Mouse (Mus musculus): ENCODE data around the gene Acsm1. TPM values are rescaled to one million over a fixed set of nuclear protein-coding genes. Genes with fewer than 3 reads are reported as not detected.
"Not testable (repeated sequence)": the region's sequence is repeated elsewhere in the genome, so short reads cannot be mapped to it uniquely, and the experiment has no call there.

Gene Acsm1
- not detected in 2 replicates for total RNA-seq (2014; fragmentation: Nextera tagmentation)
- total RNA-seq (2017), result not detected in 2 replicates

DNA sequence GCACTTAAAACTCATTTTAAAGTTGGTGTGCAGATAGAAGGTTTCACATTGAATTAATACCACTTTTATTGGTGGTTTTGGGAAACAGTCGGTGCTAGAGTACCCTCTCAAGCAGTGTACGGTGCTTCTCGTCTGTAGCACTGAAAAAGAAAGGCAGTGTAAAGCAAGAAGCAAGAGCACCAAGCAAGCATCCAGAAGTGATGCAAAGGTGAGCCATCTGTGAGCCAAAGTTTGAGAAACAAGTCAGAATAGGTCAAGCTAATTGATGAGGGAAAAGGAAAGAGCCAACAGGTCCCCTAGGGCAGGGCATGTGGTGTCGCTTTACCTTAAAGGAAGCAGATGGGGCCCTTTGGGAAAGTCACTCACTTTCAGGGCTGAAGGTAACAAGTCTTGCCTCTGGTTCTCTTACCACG lies at the start of gene Acsm1:
Acsm1 (plus strand) TSS at position 363 of the 413 bp plus-strand sequence.
- no peak for ATAC-seq (replicated peaks; ENCODE audit: poor library complexity, severe bottlenecking)

DNA sequence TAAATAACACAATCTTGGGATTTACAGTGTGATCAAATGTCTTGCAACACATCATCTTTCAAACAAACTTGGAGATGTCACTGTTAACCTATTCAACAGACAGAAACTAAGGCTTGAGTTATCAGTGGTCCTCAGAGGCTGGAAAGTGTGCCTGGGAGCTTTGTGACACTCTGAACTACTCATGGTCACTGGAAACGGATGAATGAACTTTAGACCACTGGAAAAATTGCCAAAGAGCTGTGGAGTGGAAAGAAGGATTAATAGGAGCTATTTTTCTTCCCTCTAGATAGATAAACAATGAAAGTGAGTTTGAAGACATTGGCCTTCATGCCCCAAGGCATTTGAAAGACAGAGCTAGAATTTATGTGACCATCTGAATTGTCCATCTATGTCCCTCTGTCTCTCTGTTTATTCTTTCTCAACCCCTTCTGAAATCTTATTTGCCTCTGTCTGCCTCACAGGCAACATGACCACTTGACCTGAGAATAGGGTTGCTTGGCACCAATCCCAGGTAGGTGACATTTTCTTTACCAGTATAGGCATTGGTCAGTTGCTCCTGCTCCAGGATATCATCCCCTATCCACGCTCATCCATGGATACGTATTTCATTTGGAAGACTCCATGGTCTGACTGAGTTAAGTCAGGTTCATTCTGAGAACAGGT lies 46.9 kb upstream of the Acsm1 start:
- no peak for ATAC-seq (replicated peaks; ENCODE audit: poor library complexity, severe bottlenecking)

DNA sequence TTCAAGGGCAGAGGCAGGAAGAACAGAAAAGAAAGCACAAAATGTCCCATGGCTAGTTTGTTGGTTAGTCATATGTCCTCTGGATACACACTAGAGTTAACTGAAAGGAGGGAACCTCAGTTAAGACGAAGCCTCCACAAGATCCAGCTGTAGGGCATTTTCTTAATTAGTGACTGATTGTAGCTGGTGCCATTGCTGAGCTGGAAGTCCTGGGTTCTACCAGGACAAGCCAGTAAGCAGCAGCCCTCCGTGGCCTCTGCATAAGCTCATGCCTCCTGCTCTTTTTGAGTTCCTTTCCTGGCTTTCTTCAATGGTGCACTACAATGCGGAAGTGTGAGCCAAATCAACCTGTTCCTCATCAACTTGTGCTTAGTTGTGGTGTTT lies 46.4 kb upstream of the Acsm1 start:
- no peak for ATAC-seq (replicated peaks; ENCODE audit: poor library complexity, severe bottlenecking)

DNA sequence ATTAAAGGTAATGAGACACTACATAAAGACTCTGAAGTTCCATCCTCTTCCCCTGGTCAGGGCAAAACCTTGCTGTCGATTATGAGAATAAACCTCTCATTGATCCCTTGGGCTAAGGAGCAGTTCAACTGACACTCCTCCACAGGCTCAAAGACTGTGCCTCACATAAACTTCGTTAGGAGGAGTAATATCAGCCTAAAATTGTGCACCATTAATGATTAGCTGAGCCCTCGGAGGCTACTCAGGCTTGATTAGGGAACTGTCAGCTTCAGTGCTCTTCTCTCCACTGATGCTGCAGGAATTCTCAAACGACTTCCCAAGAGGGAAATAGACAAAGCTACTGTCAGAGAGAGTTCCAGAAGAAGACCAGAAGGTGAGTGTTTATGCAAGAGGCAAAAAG lies 45.4 kb upstream of the Acsm1 start:
- no peak for ATAC-seq (replicated peaks; ENCODE audit: poor library complexity, severe bottlenecking)

DNA sequence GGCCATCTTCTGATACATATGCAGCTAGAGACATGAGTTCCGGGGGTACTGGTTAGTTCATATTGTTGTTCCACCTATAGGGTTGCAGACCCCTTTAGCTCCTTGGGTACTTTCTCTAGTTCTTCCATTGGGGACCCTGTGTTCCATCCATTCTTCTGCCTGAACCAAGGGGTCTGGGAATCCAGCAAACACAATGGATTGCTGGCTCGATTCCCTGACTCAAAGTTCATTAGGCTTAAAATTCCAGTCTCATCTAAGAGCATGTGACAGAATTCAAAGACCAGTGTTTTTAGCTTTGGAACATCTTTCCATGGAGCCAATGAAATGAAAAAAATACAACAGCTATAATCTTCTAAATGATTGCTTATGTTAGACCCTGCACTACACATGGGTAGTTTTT lies 44.4 kb upstream of the Acsm1 start:
- not testable (repeated sequence) for ATAC-seq (replicated peaks; ENCODE audit: poor library complexity, severe bottlenecking)

DNA sequence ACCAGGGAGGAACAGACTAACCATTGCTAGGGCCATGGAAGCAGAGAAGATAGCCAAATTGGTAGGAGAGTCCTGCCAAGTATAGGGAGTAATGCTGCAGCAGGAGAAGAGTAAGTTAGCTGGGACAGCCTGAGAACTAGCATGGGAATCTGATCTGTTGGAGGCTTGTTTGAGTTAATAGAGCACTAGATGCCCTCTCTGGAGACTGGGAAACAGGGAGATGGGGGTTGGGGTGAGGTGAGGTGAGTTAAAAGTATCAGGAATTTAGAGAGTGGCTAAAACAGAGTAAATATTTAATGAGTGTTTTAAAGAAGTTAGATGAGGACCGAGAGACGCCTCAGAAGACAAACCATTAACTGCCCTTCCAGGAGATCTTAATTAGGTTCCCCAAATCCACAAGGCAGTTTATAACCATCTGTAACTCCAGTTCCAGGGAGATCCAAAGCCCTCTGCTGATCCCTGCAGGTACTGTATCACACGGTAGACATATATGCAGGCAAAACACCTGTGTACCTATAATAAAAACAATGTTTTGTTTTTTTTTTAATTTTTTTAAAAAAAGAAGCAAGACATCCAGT lies 12.2 kb upstream of the Acsm1 start:
- no peak for ATAC-seq (replicated peaks; ENCODE audit: poor library complexity, severe bottlenecking)

DNA sequence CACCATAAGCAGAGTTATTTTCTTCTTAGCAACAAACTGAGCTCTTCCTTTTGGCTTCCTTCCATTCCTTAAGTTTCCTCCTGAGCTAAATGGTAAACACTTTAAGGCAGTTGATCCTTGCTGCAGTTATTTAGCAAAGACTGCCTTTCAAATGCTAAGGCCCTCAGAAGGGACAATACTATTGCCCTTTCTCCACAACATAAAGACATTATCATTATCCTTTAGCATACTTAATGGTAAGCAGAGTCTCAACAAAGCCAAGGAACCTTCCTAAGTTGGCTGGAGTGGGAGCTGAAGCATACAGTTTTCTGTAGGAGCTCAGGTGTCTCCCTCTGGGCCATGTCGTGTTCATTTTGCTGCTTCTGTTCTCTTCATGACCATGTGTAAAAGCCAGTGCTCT lies 11.5 kb upstream of the Acsm1 start:
- ATAC-seq (replicated peaks; ENCODE audit: poor library complexity, severe bottlenecking), result no peak

DNA sequence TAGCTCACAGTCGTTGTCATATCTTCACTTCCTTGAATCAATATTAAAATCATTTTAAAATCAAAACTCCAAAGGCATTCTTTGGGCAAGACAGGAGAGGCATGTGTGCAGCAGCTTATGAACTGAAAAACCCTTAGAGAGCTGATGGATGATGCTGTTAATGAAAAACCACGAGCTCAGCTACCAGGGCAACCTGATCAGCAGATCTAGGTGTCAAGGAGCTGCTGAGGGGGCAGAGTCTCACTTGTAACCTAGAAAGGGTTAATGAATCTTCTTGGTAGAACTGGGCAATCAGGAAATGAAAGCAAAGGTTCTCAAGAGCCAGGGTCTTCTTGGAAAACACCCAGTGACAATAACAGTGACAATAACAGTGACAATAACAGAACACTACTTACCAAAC lies 10.3 kb upstream of the Acsm1 start:
- no peak for ATAC-seq (replicated peaks; ENCODE audit: poor library complexity, severe bottlenecking)

DNA sequence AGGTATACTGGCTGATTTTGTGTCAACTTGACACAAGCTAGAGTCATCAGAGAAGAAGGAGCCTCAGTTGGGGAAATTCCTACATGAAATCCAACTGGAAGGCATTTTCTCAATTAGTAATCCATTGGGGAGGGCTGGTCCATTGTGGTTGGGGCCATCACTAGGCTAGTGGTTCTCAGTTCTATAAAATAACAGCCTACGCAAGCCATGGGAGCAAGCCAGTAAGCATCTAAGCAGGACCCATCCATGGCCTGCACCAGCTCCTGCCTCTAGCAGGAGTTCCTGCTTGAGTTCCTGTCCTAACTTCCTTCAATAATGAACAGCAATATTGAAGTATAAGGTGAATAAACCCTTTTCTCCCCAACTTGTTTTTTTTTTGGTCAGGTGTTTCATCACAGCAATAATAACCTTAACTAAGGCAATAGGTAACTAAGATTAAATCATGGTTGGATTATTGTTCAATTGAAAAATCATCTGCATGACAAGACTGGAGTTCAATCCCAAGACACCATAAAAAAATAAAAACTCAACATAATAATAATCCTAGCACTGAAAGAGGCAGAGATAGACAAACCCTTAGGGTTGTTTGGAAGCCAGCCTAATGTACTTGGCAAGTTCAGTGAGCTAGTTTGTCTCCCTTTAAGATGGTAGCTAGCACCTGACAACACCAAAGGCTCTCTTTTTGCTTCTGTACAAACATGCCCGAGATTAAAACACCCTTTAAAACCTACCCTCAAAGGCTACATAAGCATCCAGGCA lies 5.5 kb upstream of the Acsm1 start:
- no peak for ATAC-seq (replicated peaks; ENCODE audit: poor library complexity, severe bottlenecking)

DNA sequence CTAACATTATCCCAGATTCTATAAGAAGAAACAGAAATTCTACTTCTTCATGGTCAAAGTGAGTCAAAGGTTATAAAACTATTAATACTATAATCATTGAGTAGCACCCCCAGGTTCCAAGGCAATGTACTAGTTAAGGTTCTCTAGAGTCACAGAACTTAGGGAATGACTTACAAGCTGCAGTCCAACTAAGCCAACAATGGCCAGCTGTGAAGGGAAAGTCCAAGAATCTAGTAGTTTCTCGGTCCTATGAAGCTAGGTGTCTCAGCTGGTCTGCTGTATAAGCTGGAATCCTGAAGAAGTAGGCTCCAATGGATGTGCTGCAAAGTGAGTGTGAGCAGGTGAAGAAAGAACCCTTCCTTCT lies 4.9 kb upstream of the Acsm1 start:
- ATAC-seq (replicated peaks; ENCODE audit: poor library complexity, severe bottlenecking), result no peak

DNA sequence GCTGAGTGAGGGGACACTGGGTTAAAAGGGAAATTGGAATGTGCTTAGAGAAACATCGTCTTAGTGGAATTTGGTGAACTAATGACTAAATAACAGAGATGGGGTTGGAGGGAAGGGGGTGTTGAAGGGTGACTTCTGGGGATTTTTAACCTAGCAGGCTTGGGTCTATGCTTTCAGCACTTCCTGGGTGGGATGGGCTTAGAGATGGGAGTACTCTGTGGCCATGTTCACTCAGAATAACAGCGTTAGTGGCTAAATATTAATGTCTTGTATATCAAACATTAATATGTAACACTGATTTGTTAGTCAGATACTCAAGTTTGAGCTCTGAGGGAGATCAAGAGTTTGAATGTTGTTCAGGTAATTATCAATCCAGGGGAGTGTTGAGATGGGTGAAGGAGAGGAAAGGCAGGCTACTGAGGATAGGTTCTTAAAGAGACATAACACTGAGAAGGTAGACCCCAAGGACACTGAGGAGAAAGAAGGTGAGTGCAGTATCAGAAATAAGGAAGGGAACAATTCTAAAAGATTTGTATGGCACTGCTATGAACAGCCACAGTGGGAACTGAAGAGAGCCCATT lies 1.8 kb upstream of the Acsm1 start:
- ATAC-seq (replicated peaks; ENCODE audit: poor library complexity, severe bottlenecking), result no peak

DNA sequence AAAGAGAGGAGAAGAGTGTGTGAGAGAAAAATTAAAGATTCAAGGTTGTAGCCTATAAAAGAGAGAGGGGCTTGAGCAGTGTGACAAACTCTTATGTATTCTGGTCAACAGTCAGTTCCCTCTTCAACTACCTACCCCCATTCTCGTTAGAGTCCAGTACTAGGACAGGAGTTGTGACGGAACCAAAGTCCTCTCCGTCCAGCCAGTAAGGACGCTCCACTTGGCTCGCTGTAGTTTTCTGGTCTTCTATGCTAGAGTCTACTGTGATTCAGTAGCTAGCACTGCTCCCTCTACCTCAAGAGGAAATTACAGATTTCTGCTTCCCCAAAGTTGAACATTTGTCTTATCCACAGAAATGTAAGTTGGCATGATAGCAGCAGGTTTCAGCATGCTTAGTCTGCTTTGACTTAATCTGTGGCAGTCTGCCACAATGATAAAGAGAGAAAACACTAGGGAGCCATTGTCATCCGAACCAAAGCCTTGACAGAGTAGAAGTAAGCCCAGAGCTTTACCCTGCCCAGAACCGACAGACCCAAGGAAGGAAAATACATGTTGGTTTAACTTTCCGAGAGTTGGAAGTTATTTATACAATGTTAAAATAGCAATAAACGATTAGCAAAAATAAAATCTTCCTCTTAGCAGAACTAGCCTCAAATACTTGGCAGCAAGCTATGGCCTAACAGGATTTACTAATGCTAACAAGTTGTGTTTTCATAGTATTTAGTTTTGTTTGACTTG lies 731 bp upstream of the Acsm1 start:
- no peak for ATAC-seq (replicated peaks; ENCODE audit: poor library complexity, severe bottlenecking)

DNA sequence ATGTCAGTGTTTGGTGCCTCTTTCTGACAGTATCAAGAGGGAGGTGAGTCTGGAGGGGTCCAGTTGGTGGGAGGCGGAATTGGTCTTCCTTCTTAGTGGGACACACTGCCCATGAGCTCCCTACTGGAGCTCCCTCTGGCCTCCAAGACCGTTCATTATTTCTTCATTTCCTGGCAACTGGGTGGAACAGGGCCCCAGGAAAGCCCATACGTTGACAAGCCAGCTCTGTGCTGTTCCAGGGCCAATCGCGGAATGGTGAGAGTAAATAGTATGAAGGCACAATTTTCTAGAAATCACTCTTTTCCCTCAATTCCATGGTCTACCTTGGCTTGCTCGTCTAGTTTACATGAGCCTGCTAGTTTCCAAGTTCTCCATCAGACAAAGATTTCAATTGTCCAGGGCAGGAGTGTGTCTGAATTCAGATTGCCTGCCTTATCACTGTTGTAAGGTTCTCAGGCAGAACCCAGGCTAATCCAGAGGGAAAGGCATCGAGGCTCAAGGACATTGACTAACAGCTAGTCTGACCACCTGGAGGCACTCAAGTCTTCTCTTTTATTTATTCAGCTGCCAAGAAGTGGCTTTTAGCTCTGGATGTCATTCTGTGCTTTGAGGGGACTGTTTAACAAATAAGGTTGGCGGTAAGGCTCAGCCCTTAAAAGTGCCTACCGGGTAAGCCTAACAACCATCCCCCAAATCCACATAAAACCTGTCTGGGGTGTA lies 1.1 kb downstream of the Acsm1 start:
- ATAC-seq (replicated peaks; ENCODE audit: poor library complexity, severe bottlenecking), result no peak

DNA sequence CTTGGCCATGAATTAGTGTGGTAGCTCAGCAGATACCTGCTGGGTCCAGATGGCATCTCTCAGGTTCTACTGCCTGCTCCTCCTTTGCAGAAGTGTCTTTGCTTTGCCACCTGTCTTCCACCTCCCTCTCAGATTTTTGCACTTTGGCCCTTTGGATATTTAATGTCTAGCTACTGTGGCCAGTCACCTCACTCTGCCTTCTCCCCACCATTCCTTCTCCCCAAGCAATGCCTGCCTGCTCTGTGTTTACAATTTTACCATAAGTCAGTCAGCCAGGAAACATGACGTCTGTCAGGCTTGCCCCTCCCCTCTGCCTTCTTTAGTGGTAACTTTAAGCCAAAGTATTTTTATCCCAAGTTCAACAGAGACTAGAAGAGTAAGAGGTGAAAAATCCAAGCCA lies 9.7 kb downstream of the Acsm1 start:
- ATAC-seq (replicated peaks; ENCODE audit: poor library complexity, severe bottlenecking), result no peak

DNA sequence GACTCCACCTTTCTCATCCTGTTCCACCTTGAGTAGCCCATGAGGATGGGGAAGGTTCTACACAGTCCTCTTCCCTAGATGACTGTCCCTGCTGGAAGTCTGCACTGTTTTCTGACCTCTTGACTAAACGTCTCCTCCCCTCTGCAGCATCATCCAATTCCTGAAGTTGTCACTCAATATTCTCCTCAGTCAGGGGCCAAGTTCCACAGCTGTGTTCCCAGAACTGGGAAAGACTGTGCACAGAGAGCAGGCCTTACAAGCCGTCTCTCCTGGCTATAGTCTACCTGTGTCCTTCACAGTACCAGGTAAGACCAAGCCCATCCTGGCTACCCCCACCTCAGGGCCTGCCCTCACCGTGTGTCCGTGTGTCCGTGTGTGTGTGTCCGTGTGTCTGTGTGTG lies 10.8 kb downstream of the Acsm1 start:
- no peak for ATAC-seq (replicated peaks; ENCODE audit: poor library complexity, severe bottlenecking)

DNA sequence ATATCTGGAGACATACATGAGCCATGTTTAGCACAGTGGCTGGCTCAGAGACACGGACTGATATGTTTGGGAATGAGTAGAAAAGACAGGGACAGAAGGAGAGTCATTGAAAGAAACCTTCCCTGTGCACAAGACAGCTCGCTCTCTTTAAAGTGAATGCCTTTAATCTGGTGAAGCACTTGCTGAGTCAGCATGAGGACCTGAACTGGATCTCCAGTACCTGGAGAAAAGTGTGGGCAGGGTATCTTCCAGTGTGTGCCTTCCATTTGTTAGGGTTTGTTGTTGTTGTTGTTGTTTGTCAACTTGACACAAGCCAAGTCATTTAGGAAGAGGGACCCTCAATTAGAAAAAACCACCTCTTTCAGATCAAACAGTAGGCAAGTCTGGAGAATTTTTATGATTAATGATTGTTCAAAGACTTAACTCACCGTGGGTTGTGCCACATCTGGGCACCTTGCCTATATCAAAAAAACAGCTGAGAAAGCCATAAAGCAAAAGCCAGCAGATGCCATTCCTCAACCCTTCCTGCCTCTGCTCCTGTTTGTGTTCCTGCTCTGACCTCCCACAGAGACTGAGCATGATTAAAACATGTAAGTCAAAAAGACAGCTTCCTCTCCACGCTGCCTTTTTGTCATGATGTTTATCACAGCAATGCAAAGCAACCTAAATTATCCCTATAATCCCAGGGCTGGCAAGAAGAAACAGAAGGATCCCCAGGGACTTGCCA lies 11.5 kb downstream of the Acsm1 start:
- ATAC-seq (replicated peaks; ENCODE audit: poor library complexity, severe bottlenecking), result no peak

DNA sequence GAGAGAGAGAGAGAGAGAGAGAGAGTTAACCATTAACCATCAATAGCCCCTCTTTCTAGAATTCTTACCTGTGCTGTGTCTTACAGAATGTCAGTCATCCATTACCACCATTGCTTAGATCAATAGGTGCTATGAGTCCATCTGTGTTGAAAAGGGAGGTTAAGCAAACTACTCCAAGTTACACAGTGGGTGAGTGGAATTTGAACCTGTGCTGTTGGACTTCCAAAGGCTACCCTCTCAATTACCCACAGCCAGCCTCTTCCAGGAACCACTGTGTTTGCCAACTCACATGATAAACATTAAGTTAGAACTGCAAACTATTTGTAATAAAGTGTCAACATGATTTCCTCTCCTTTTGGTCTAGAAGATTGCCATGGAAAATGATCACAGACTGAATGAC lies 13.3 kb downstream of the Acsm1 start:
- ATAC-seq (replicated peaks; ENCODE audit: poor library complexity, severe bottlenecking), result no peak

DNA sequence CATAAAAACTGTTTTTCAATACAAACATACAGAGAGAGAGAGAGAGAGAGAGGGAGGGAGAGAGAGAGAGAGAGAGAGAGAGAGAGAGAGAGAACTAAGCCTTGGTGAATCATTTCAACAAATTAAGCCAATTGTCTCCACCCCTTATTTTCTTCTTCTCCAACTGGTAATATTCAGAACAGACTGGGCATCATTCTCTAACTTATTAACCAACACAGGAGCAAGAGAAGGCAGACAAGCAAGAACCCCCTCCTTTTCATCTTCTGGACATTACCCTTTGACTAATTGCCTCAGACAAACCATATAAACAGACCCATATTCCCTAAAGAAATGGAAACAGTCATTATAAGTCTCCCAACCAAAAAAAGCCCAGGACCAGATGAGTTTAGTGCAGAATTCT lies 31.9 kb downstream of the Acsm1 start:
- no peak for ATAC-seq (replicated peaks; ENCODE audit: poor library complexity, severe bottlenecking)

DNA sequence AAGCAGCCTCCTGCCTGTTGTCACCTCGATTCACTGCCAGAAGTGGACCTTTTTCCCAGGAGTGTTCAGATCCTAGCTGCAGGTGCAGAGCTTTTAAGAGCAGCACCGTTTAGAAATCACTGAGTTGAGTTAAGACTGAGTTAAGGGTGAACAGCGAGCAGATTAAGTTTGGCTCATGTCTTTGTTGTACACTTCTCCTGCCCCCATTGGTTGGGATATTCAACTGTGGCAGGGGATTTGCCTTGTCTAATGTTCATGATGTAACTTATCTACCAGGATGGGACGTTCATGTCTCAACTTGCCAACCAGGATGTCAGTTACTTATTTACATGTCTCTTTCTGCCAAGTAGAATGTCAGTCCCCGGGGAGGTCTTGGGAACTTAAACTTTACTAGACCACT lies 35.5 kb downstream of the Acsm1 start:
- ATAC-seq (replicated peaks; ENCODE audit: poor library complexity, severe bottlenecking), result no peak

DNA sequence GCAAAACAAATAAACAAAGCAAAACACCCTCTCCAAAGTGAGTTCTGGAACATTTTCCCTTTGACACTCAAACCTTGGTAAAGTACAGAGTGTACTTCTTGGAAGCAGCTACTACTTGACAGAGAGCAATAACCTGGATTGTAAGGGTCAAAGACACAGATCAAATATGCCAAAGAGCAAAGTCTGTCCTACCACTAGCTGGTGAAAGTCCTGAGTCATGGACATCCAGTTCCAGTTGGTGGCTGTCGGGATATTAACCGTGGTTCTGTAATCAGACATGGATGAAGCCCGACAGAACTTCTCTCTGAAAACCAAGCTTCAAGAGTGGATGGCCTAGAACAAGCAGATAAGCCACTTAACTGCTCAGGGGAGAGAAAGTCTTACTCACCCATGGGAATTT lies 61.1 kb downstream of the Acsm1 start:
- no peak for ATAC-seq (replicated peaks; ENCODE audit: poor library complexity, severe bottlenecking)

Measured in granulocyte monocyte progenitor cell, adult 5-6 weeks (primary cell).